Mouse (Mus musculus) cerebellum, adult (tissue): ENCODE results near the gene Mnd1.

Experiments
- ATAC-seq: cut with Nextera tagmentation; 2 replicates; pipeline ENCODE4 v1.9.2; 2017; ENCODE audit warnings: mild to moderate bottlenecking, moderate library complexity, mixed read lengths; ENCODE audit not compliant: insufficient number of reproducible peaks, low FRiP score, low TSS enrichment

The Mnd1 gene

GRCm38 (mm10) chr3:84106106-84106505, 49.5 kb downstream of the Mnd1 start:
- no peak for ATAC-seq

GRCm38 (mm10) chr3:84103536-84103935, 52.0 kb downstream of the Mnd1 start:
- ATAC-seq = no peak

- no peak for ATAC-seq
These were observed 62.7 kb downstream of the Mnd1 start for GRCm38 (mm10) chr3:84092875-84093274.

GRCm38 (mm10) chr3:84090982-84091381, 64.6 kb downstream of the Mnd1 start:
- peak; percentile 64; the same call in 1 of the 2 replicates for ATAC-seq

- no peak for ATAC-seq
These were observed 68.7 kb downstream of the Mnd1 start for GRCm38 (mm10) chr3:84086921-84087320.

GRCm38 (mm10) chr3:84086337-84086736, 69.2 kb downstream of the Mnd1 start:
- no peak for ATAC-seq

GRCm38 (mm10) chr3:84085429-84085828, 70.2 kb downstream of the Mnd1 start:
- no peak for ATAC-seq

GRCm38 (mm10) chr3:84081208-84081722, 74.3 kb downstream of the Mnd1 start:
- ATAC-seq = no peak

- ATAC-seq = no peak
These were observed 75.5 kb downstream of the Mnd1 start for GRCm38 (mm10) chr3:84080074-84080473.

- no peak for ATAC-seq
These were observed 78.1 kb downstream of the Mnd1 start for GRCm38 (mm10) chr3:84077505-84077904.

- no peak for ATAC-seq
These were observed 78.8 kb downstream of the Mnd1 start for GRCm38 (mm10) chr3:84076543-84077332.

- no peak for ATAC-seq
These were observed 80.1 kb downstream of the Mnd1 start for GRCm38 (mm10) chr3:84075516-84075915.

GRCm38 (mm10) chr3:84074777-84075176, 80.8 kb downstream of the Mnd1 start:
- no peak for ATAC-seq

- no peak for ATAC-seq
These were observed 83.9 kb downstream of the Mnd1 start for GRCm38 (mm10) chr3:84071641-84072040.

- ATAC-seq = no peak
These were observed 84.8 kb downstream of the Mnd1 start for GRCm38 (mm10) chr3:84070811-84071210.

GRCm38 (mm10) chr3:84068831-84069709, 86.5 kb downstream of the Mnd1 start:
- no peak for ATAC-seq

GRCm38 (mm10) chr3:84065825-84066224, 89.8 kb downstream of the Mnd1 start:
- ATAC-seq = no peak

GRCm38 (mm10) chr3:84063369-84063914, 92.1 kb downstream of the Mnd1 start:
- no peak for ATAC-seq

- ATAC-seq = no peak
These were observed 93.8 kb downstream of the Mnd1 start for GRCm38 (mm10) chr3:84061523-84062453.

GRCm38 (mm10) chr3:84060946-84061345, 94.6 kb downstream of the Mnd1 start:
- ATAC-seq = no peak
